9 mouse cellular contexts compared by ENCODE assay signal in the genomic region with DNA sequence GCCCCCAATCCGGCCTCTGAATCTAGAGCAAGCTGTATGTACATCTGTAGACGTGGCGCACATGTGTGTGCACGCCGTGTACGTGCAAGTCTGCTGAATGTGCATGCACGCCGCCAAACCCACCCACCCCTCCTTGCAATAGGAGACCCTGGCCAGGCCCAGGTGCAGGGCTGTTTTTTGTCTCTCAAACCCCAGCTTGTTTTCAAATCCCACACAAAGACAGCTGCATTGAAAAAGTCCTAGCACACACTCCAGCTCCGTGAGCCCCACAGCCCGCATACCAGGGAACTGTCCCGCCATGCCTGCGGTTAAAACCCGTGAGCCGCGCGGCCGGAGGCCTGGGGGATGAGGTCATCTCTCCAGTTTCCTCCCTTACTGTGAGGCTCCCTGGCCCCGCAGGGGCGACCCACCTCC. TPM values are rescaled to one million over a fixed set of nuclear protein-coding genes. Genes with fewer than 3 reads are reported as not detected.
DNase-seq lines count a peak whose midpoint lies in the region; ATAC-seq and TF ChIP-seq lines count a peak whose summit lies in the region.
"Had no signal": no experiment of that assay in that cellular context is flagged by ENCODE, and none has a peak within 500 bp of the region (broad histone marks: within the 10 kb centered on the region; RNA-seq: fewer than 3 reads in every experiment).

No protein-coding gene starts in this region.

- H3K4me2 ChIP-seq in heart, postnatal 0 days (ENCODE audit: low read depth, low read length): peak overlapping the region; percentile 62
- peak overlapping the region; percentile 59 for H3K4me2 ChIP-seq in liver, embryonic 16.5 days (ENCODE audit: low read depth, low read length)

- no peak for TF ChIP-seq EP300 in heart, postnatal 0 days (IDR thresholded peaks at IDR 0.05; ENCODE audit: low read depth)

- H3K4me1 ChIP-seq in heart, postnatal 0 days (ENCODE audit: control insufficient read depth, insufficient read depth): peaks cover 26% of the 10 kb centered on the region
- peaks cover 5% of the 10 kb centered on the region for H3K4me1 ChIP-seq in liver, embryonic 16.5 days (ENCODE audit: control insufficient read depth, low read depth, low read length)

- H3K27me3 ChIP-seq in heart, postnatal 0 days (ENCODE audit: control insufficient read depth, insufficient read depth, low read length): no peaks in the 10 kb centered on the region
- H3K27me3 ChIP-seq in liver, embryonic 16.5 days (ENCODE audit: control insufficient read depth, insufficient read depth, low read depth, low read length): no peaks in the 10 kb centered on the region

- H3K9me3 ChIP-seq in heart, postnatal 0 days (replicated peaks; ENCODE audit: control insufficient read depth, low read length): no peaks in the 10 kb centered on the region
- no peaks in the 10 kb centered on the region for H3K9me3 ChIP-seq in liver, embryonic 16.5 days (replicated peaks; ENCODE audit: control insufficient read depth, low read length)
- H3K9me3 ChIP-seq: megakaryocyte, embryonic 14.5 days had no signal

- H3K27ac ChIP-seq in heart, postnatal 0 days (ENCODE audit: low read depth): peak overlapping the region; percentile 36
- no peak overlapping the region for H3K27ac ChIP-seq in liver, embryonic 16.5 days (ENCODE audit: low read length)

- no peak overlapping the region for H3K4me3 ChIP-seq in heart, postnatal 0 days (ENCODE audit: low read depth, low read length)
- H3K4me3 ChIP-seq in liver, embryonic 16.5 days (ENCODE audit: low read depth, low read length): no peak overlapping the region

- no peaks in the 10 kb centered on the region for H3K36me3 ChIP-seq in heart, postnatal 0 days (replicated peaks; ENCODE audit: control insufficient read depth, insufficient read depth, low read length)
- no peaks in the 10 kb centered on the region for H3K36me3 ChIP-seq in liver, embryonic 16.5 days (ENCODE audit: control insufficient read depth, insufficient read depth)

- no peak for TF ChIP-seq CTCF in heart, postnatal 0 days (IDR thresholded peaks at IDR 0.05; ENCODE audit: low read depth)

- peak; percentile 12 for DNase-seq in ovary, postnatal 14 days (ENCODE audit: low spot score)
- DNase-seq in ovary, postnatal 36 days (ENCODE audit: low spot score): no peak
- DNase-seq in embryo, embryonic 9.5 days (ENCODE audit: extremely low spot score): peak; percentile 61
- peak; percentile 36 for DNase-seq in heart, postnatal 0 days (ENCODE audit: low spot score)
- no peak for DNase-seq in cerebellum, adult 18-20 months
- no peak for DNase-seq in adipocyte (ENCODE audit: low spot score)
- DNase-seq in layer of hippocampus, adult 18-20 months (ENCODE audit: low spot score in 2 of 2): no peak

- H3K9ac ChIP-seq in heart, postnatal 0 days (replicated peaks; ENCODE audit: low read depth, low read length): no peak overlapping the region; the same call in 1 of the 2 replicates
- no peak overlapping the region for H3K9ac ChIP-seq in liver, embryonic 16.5 days (ENCODE audit: low read depth, low read length)

- 17% methylated on average over 19 of the region's 19 CpGs for WGBS in heart, postnatal 0 days
- WGBS in liver, embryonic 16.5 days (ENCODE audit: insufficient replicate concordance): 24% methylated on average over 19 of the region's 19 CpGs

- ATAC-seq in heart, postnatal 0 days (ENCODE audit: insufficient read depth, low read depth): peak; percentile 75
- ATAC-seq in liver, embryonic 16.5 days (ENCODE audit: low read depth): no peak

RNA-seq across cellular contexts. Expression of a gene that starts 48.3 kb away (rescaled TPM):
- 73.3 and 75.9 TPM in 2 replicates for total RNA-seq in heart, postnatal 0 days (2014; rRNA removed; ENCODE audit: low replicate concordance)
- polyA plus RNA-seq in heart, postnatal 0 days (2015; fragmentation: Nextera tagmentation; extraction: Ambion mirVana): 36.4 and 37.2 TPM in 2 replicates
- 0.36 and 0.65 TPM in 2 replicates for polyA plus RNA-seq in liver, embryonic 16.5 days (2015; fragmentation: Nextera tagmentation; extraction: Ambion mirVana)
- total RNA-seq in layer of hippocampus, adult 18-20 months (2021): under 1 TPM; 0.28 to 0.40 TPM

Comparison
In these comparisons a context has a peak if more than half of its experiments do, and no peak if none do; other contexts are left out.
1. DNase-seq: peak in ovary, postnatal 14 days (single experiment), embryo, embryonic 9.5 days (single experiment) and heart, postnatal 0 days (single experiment); none in ovary, postnatal 36 days (single experiment), cerebellum, adult 18-20 months (0 of 2), adipocyte (single experiment) and layer of hippocampus, adult 18-20 months (0 of 2).
2. RNA of a gene that starts 48.3 kb away (total RNA-seq): 73.3 to 75.9 TPM in heart, postnatal 0 days; 0.28 to 0.40 TPM in layer of hippocampus, adult 18-20 months; every median in the first group is over 10 times any median in the second.